Mouse (Mus musculus) hindbrain, embryonic 15.5 days (tissue): Measurements from ENCODE around the gene Gm10198. TPM values are rescaled to one million over a fixed set of nuclear protein-coding genes. Genes with fewer than 3 reads are reported as not detected.

ENCODE experiments used
- ATAC-seq: fragments of 200-750 bp; cut with Nextera tagmentation; 2 replicates; pipeline ENCODE4 v1.8.0; 2017; ENCODE audit warnings: low read depth, moderate number of reproducible peaks, moderate TSS enrichment; ENCODE audit not compliant: low FRiP score
- H3K27ac ChIP-seq: fragments of 300-500 bp; sonication (generic); replicated peaks from 2 replicates; pipeline ENCODE4 v1.5.1; 2015; ENCODE audit warnings: mild to moderate bottlenecking, inconsistent platforms
- H3K27me3 ChIP-seq: fragments of 300-500 bp; sonication (generic); 2 replicates; pipeline ENCODE4 v1.6.1; 2015; ENCODE audit warnings: control low read depth, inconsistent platforms
- H3K36me3 ChIP-seq: fragments of 300-500 bp; sonication (generic); 2 replicates; pipeline ENCODE4 v1.6.1; 2015; ENCODE audit warnings: control low read depth, inconsistent platforms
- H3K4me1 ChIP-seq: fragments of 300-500 bp; sonication (generic); replicated peaks from 2 replicates; pipeline ENCODE4 v1.6.1; 2015; ENCODE audit warnings: control low read depth, inconsistent platforms
- H3K4me2 ChIP-seq: fragments of 300-500 bp; sonication (generic); 2 replicates; pipeline ENCODE4 v1.6.1; 2015; ENCODE audit warnings: moderate library complexity, mild to moderate bottlenecking, inconsistent platforms
- H3K4me3 ChIP-seq: fragments of 300-500 bp; sonication (generic); 2 replicates; pipeline ENCODE4 v1.5.1; 2015; ENCODE audit warnings: mild to moderate bottlenecking, inconsistent platforms
- H3K9ac ChIP-seq: fragments of 300-500 bp; sonication (generic); 2 replicates; pipeline ENCODE4 v1.6.1; 2015; ENCODE audit warnings: inconsistent platforms
- H3K9me3 ChIP-seq: fragments of 300-500 bp; sonication (generic); 2 replicates; pipeline ENCODE4 v1.6.1; 2016; ENCODE audit warnings: control low read depth, inconsistent platforms
- WGBS: fragments of 180-500 bp; shearing (Covaris S2); methylation state at CpG from one replicate; pipeline ENCODE4 v1.1.7; 2015; 5-methylcytosine and 5-hydroxymethylcytosine counted together
- polyA plus RNA-seq: library from polyadenylated mRNA; unstranded; fragments of >200 nt; fragmentation: Nextera tagmentation; extraction: Ambion mirVana; gene quantifications from 2 replicates; pipeline ENCODE4 v1.2.1, GENCODE M21; 2015

Gm10198 gene
- polyA plus RNA-seq, 1 experiment from 2014 or later = not detected

DNA sequence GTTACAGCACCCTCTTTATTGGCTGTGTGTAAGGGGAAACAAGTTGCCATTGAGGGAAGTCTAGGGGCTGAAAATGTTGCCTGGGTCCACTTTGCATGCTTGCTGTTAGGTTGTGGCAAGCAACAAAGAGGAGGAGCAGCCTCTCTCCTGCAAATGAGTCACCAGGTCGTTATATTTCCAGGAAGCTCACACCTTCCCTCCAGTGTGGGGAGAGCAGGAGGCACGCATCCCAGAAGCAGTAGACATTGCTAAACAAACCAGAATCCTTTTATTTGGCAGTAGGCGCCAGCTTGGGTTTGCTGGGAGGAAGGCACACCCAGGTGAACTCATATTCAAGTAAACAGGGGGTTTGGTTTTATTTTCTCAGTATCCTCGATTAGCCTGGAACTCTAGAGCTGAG, 8.8 kb downstream of the Gm10198 start:
- H3K9me3 ChIP-seq = no peaks in the 10 kb centered on the region
- WGBS = 75% methylated on average over 4 of the region's 4 CpGs
- ATAC-seq = no peak
- H3K4me1 ChIP-seq = no peaks in the 10 kb centered on the region
- no peak overlapping the region for H3K4me2 ChIP-seq
- H3K27me3 ChIP-seq = no peaks in the 10 kb centered on the region
- H3K9ac ChIP-seq = no peak overlapping the region
- H3K36me3 ChIP-seq = no peaks in the 10 kb centered on the region
- H3K27ac ChIP-seq = no peak overlapping the region
- H3K4me3 ChIP-seq = no peak overlapping the region

DNA sequence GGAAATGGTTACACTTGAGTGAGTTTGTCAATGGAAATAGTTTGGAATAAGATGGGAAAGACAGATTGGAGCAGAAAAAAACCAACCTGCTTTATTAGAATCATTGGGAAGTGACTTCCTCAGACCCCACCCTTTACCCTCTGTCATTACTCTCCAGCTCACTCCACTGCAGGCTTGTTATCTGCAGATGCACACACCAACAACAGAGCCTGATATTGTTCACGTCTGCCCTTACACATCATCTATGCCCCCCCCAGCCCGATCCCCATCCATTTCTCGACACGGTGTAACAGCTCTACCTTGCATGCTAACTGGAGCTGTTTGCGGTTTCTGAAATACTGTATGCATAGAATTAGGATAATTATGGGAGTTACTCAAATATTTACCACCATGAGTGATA, 12.2 kb downstream of the Gm10198 start:
- Histone ChIP-seq H3K4me1 (no peaks in the 10 kb centered on the region), H3K9me3 (no peaks in the 10 kb centered on the region), H3K27me3 (no peaks in the 10 kb centered on the region), H3K9ac (no peak overlapping the region), H3K36me3 (no peaks in the 10 kb centered on the region), H3K4me2 (no peak overlapping the region), H3K4me3 (no peak overlapping the region), H3K27ac (no peak overlapping the region)
- no peak for ATAC-seq
- WGBS = 91% methylated on average over 5 of the region's 5 CpGs

DNA sequence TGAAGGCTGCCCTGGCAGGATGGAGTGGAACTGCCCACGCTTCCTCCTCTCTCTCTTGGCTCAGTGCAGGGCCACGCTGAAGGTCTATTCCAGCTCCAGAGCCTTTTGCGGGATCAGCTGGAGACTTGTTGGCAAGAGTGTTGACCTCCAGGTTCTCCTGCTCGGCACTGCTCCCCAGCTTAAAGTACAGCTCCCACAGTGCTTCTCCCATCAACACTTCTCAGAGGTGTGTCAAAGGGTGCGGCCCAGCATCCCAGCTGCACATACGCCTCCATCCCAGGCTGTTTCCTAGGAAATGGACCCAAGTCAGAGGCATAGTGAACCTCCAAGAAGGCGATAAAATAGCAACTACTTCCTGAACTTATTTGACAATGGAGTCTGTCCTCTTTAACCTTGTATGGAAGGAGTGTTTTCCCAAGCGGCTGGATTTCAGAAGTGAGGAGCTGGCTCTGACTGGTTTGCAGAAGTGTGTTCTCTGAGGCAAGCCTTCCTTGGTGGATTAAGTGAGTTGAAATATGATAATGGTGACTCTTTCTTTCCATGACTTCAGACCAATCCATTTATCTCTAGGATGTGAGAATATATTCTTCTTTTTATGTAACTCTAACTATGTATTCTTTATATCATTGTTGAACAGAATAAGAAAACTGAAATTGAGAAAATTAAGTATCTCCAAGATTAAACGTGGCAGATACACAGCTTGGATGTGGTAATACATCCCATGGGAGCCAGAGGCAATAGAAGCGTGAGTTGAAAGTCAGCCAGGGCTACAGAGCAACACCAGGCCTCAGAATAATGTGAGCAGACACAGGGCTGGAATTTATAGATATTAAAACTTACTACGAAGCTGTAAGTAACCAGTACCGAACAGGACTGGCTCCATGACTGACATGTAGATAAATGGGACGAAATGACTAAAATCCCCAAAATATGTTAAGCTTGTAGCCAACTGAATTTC, 23.9 kb downstream of the Gm10198 start:
- 77% methylated on average over 13 of the region's 13 CpGs for WGBS
- H3K4me3 ChIP-seq = no peak overlapping the region
- ATAC-seq = no peak
- no peak overlapping the region for H3K27ac ChIP-seq
- H3K9ac ChIP-seq = no peak overlapping the region
- no peaks in the 10 kb centered on the region for H3K9me3 ChIP-seq
- H3K36me3 ChIP-seq = no peaks in the 10 kb centered on the region
- H3K4me1 ChIP-seq = no peaks in the 10 kb centered on the region
- no peaks in the 10 kb centered on the region for H3K27me3 ChIP-seq
- H3K4me2 ChIP-seq = no peak overlapping the region

DNA sequence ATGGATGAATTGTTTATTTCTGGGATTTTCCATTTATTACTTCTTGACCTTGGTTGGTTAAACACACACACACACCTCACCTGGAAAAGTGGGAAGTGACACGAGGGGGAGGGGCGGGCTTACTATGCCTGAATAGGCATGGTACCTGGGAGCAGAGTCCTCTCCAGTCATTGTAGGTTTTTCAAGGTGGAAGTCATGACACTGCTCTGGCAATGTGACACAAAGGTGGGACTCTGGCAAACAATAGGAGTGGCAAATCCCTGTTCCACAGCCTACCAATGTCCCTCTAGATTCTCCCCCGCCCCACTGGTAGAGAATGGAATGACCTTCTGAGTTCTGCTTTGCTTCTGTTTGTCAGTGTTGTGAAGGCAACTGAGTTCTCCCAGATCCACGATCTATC, 27.8 kb downstream of the Gm10198 start:
- no peak for ATAC-seq
- Histone ChIP-seq H3K4me3 (no peak overlapping the region), H3K4me2 (no peak overlapping the region), H3K36me3 (no peaks in the 10 kb centered on the region), H3K27ac (no peak overlapping the region), H3K27me3 (no peaks in the 10 kb centered on the region), H3K9ac (no peak overlapping the region), H3K4me1 (no peaks in the 10 kb centered on the region), H3K9me3 (no peaks in the 10 kb centered on the region)
- 91% methylated on average over 4 of the region's 4 CpGs for WGBS

DNA sequence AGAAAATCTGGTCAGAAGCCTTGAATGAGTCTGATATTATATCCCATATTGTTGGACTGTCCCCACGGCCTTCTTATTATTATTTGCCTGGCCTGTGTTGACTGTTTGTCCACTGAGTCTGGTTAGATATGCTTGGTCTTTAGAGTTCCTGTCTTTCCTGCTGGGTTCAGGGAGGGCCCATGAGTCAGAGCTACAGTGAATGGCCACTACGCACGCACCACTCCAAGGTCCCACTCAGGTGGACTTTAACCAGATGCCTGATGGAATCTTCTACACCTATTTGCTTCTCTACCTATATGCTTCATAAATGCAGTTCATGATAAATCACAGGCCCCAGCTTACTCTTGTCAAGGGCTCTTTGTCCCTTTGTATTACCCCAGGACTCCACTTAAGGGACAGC, 29.8 kb downstream of the Gm10198 start:
- no peaks in the 10 kb centered on the region for H3K9me3 ChIP-seq
- no peaks in the 10 kb centered on the region for H3K27me3 ChIP-seq
- no peak overlapping the region for H3K9ac ChIP-seq
- no peak overlapping the region for H3K4me3 ChIP-seq
- WGBS = 91% methylated on average over 3 of the region's 3 CpGs
- no peaks in the 10 kb centered on the region for H3K36me3 ChIP-seq
- no peak overlapping the region for H3K27ac ChIP-seq
- ATAC-seq = no peak
- H3K4me1 ChIP-seq = no peaks in the 10 kb centered on the region
- no peak overlapping the region for H3K4me2 ChIP-seq

DNA sequence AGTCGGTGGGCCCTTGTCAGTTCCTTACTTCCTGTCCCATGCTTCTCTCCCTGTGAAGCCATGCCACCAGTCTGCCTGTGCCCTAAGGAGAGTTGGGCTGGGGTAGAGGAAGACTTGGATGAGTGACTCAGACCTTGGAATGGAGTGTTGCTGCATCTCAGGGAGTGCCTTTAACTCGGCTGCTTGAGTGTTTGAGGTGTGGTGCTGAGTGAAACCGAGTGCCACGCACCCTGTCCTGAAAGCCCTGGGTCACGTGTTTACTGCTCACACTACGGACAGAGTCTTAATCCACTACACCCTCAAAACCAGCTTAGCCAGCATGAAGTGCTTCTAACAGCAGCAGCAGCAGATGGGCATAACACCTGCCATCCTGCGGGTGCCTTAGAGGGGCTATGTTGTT, 30.5 kb downstream of the Gm10198 start:
- Histone ChIP-seq H3K27me3 (no peaks in the 10 kb centered on the region), H3K9ac (no peak overlapping the region), H3K4me1 (no peaks in the 10 kb centered on the region), H3K27ac (no peak overlapping the region), H3K4me3 (no peak overlapping the region), H3K9me3 (no peaks in the 10 kb centered on the region), H3K4me2 (no peak overlapping the region), H3K36me3 (no peaks in the 10 kb centered on the region)
- WGBS = 89% methylated on average over 7 of the region's 7 CpGs
- no peak for ATAC-seq

DNA sequence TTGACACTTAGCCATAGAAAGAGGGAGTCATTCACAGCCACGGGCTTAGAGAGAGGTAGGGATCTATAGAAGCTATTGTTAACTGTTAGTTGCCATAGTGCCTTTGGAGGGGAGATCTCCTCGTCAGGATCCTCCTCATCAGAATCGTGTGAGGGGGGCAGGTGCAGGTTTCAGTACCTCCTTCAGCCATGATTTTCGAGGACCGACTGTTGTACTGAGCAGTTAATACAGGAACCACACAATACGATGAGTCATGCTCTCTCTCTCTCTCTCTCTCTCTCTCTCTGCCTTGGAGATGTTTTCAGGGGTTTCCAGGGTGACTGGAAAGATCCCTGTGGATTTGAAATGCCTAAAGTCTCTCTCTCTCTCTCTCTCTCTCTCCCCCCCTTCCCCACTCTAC, 31.5 kb downstream of the Gm10198 start:
- no peaks in the 10 kb centered on the region for H3K36me3 ChIP-seq
- no peak overlapping the region for H3K9ac ChIP-seq
- no peaks in the 10 kb centered on the region for H3K9me3 ChIP-seq
- WGBS = 42% methylated on average over 6 of the region's 6 CpGs
- no peak overlapping the region for H3K27ac ChIP-seq
- no peak for ATAC-seq
- H3K4me2 ChIP-seq = no peak overlapping the region
- no peak overlapping the region for H3K4me3 ChIP-seq
- no peaks in the 10 kb centered on the region for H3K27me3 ChIP-seq
- H3K4me1 ChIP-seq = no peaks in the 10 kb centered on the region

DNA sequence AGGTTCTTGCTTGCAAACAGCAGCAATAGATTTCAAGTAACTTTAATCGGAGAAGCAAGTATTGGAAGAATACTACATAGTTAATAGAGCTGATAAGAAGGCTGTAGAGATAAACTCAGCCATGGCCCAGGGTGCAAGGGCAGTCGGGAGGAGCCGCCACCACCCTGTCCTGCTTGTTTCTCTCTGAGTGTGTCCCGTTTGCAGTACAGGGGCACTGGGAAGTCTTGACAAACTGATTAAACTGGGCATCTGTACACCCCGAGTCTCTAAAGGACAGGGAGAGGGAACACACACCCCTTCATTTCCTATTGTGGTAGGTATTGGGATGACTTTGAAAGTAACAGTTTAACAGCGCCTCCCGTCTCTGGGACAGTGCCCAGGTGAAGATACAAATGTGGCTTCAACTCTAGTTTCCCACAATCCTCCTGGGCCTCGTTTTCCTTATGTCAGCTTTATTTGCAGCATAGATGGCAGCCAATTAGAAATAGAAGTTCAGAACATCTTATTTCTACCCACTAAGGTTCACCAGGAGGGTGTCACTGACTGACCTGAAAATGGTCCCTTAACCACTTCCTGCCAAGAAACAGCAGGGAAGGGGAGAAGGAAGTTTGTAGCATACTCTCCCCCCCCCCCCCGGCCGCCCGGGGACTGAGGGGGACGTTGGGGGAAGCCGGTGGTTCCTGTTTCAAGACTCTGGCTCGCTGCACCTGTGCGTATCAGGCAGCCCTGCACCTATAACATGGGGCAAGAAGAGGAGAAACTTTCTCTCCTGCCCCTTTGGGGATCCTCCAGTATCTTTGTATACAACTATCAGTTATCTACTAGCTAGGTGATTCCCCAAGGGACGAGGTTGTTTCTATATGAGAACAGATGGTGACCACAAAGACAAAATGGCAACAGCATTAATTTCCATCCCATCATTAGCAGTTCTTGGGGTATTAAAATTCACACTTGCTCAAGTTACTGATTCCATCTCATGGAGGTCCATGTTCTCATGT, 41.9 kb downstream of the Gm10198 start:
- H3K27ac ChIP-seq = no peak overlapping the region
- no peaks in the 10 kb centered on the region for H3K27me3 ChIP-seq
- no peaks in the 10 kb centered on the region for H3K36me3 ChIP-seq
- no peak overlapping the region for H3K4me2 ChIP-seq
- 84% methylated on average over 16 of the region's 16 CpGs for WGBS
- no peaks in the 10 kb centered on the region for H3K9me3 ChIP-seq
- H3K4me3 ChIP-seq = no peak overlapping the region
- no peak for ATAC-seq
- no peaks in the 10 kb centered on the region for H3K4me1 ChIP-seq
- no peak overlapping the region for H3K9ac ChIP-seq

DNA sequence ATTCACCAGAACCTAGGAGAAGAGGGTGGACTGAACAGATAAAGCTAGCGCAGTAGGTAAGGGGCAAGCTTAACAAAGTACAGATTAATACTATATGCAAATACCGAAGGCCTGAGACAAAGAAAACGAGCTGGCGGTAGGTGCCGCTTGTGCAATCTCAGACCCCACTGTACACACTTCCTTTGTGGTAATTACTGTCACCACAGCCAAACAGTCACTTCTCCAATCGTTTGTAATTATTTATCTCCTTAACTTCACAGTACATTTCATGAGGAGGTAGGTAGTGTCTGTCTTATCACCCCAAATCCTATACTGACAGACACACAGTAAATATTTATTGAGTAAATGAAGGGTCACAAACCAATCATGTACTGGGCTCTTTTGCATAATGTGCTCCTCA, 47.7 kb downstream of the Gm10198 start:
- H3K4me1 ChIP-seq = no peaks in the 10 kb centered on the region
- H3K27ac ChIP-seq = no peak overlapping the region
- H3K9me3 ChIP-seq = no peaks in the 10 kb centered on the region
- H3K9ac ChIP-seq = no peak overlapping the region
- H3K4me2 ChIP-seq = no peak overlapping the region
- no peak for ATAC-seq
- WGBS = 83% methylated on average over 6 of the region's 6 CpGs
- no peak overlapping the region for H3K4me3 ChIP-seq
- H3K27me3 ChIP-seq = no peaks in the 10 kb centered on the region
- H3K36me3 ChIP-seq = no peaks in the 10 kb centered on the region

Other genes with a start within 250 kb of the Gm10198 start
- gene Gpbp1, start 102.7 kb upstream of the Gm10198 start, polyA plus RNA-seq = 81.6 and 82.3 TPM in 2 replicates
- gene Gm49496, start 42.8 kb upstream of the Gm10198 start, polyA plus RNA-seq = not detected in 2 replicates
- 16.2 and 16.9 TPM in 2 replicates for gene Mier3, start 88.2 kb downstream of the Gm10198 start, polyA plus RNA-seq
- gene Map3k1, start 216.2 kb downstream of the Gm10198 start, polyA plus RNA-seq = 11.3 and 12.6 TPM in 2 replicates